Mouse (Mus musculus) lung, adult 2 months (tissue): ENCODE measurements around the gene Zfp341.

Experiments
- CTCF ChIP-seq: fragments of 200-500 bp; IDR thresholded peaks from 2 replicates; pipeline ENCODE4 v1.5.1; 2011; ENCODE audit warnings: mild to moderate bottlenecking, low read length, control low read depth; ENCODE audit not compliant: insufficient read depth
- POLR2A ChIP-seq: fragments of 200-500 bp; IDR thresholded peaks from 2 replicates; pipeline ENCODE4 v1.6.1; 2011; ENCODE audit warnings: low read depth, mild to moderate bottlenecking, control low read depth, low read length, borderline replicate concordance; ENCODE audit errors: extremely low read depth

DNA sequence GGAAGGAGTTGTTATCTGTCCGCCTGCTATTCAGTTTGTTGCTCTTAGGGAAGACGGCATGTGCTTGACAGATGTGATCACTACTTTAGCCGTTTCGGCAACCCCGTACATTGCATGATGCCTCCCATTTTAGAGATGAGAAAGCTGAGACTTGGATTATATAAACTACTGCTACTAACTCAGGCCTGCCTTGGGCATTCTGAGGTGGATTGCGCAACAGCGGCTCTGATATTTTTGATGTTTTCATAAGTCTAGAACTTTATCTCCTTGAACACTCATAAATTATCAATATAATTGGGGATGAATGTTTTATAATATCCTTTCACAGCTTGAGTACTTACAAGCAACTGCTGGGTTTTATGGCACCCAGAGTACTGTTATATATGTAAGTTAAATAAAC is 55.6 kb downstream of the Zfp341 start:
- no peak for TF ChIP-seq CTCF
- TF ChIP-seq POLR2A = no peak
